Mouse (Mus musculus) neural tube, embryonic 14.5 days (tissue): ENCODE measurements around the gene Shld1. TPM values are rescaled to one million over a fixed set of nuclear protein-coding genes. Genes with fewer than 3 reads are reported as not detected.

Experiments used
- ATAC-seq: fragments of 200-750 bp; cut with Nextera tagmentation; 2 replicates; pipeline ENCODE4 v1.8.0; 2017; ENCODE audit warnings: low read depth, mild to moderate bottlenecking, moderate TSS enrichment, moderate library complexity
- H3K27ac ChIP-seq: fragments of 300-500 bp; sonication (generic); 2 replicates; pipeline ENCODE4 v1.5.1; 2014; ENCODE audit warnings: low read depth, mild to moderate bottlenecking, control low read depth, low read length, moderate library complexity, mixed read lengths
- H3K27me3 ChIP-seq: fragments of 300-500 bp; sonication (generic); 2 replicates; pipeline ENCODE4 v1.6.1; 2014; ENCODE audit warnings: low read length; ENCODE audit not compliant: control insufficient read depth, insufficient read depth
- H3K36me3 ChIP-seq: fragments of 300-500 bp; sonication (generic); 2 replicates; pipeline ENCODE4 v1.6.1; 2014; ENCODE audit warnings: low read length, mixed read lengths; ENCODE audit not compliant: control insufficient read depth, insufficient read depth
- H3K4me1 ChIP-seq: fragments of 300-500 bp; sonication (generic); 2 replicates; pipeline ENCODE4 v1.6.1; 2014; ENCODE audit warnings: low read length; ENCODE audit not compliant: control insufficient read depth, insufficient read depth
- H3K4me2 ChIP-seq: fragments of 300-500 bp; sonication (generic); 2 replicates; pipeline ENCODE4 v1.6.1; 2014; ENCODE audit warnings: mild to moderate bottlenecking, low read depth, low read length, control low read depth
- H3K4me3 ChIP-seq: fragments of 300-500 bp; sonication (generic); 2 replicates; pipeline ENCODE4 v1.5.1; 2014; ENCODE audit warnings: low read depth, low read length, control low read depth, mixed read lengths
- H3K9ac ChIP-seq: fragments of 300-500 bp; sonication (generic); replicated peaks from 2 replicates; pipeline ENCODE4 v1.6.1; 2014; ENCODE audit warnings: low read depth, mild to moderate bottlenecking, control low read depth, low read length, mixed read lengths
- H3K9me3 ChIP-seq: fragments of 300-500 bp; sonication (generic); 2 replicates; pipeline ENCODE4 v1.6.1; 2016; ENCODE audit warnings: low read length; ENCODE audit not compliant: control insufficient read depth
- WGBS: fragments of 180-500 bp; shearing (Covaris S2); extraction: QIAGEN DNeasy Blood & Tissue Kit; methylation state at CpG from one replicate; pipeline ENCODE4 v1.1.7; 2014; 5-methylcytosine and 5-hydroxymethylcytosine counted together
- polyA plus RNA-seq: library from polyadenylated mRNA; unstranded; fragments of >200 nt; fragmentation: Nextera tagmentation; extraction: Ambion mirVana; gene quantifications from 2 replicates; pipeline ENCODE4 v1.2.1, GENCODE M21; 2014

The Shld1 gene
- polyA plus RNA-seq, 1 experiment from 2014 or later, result 22.1 TPM

DNA sequence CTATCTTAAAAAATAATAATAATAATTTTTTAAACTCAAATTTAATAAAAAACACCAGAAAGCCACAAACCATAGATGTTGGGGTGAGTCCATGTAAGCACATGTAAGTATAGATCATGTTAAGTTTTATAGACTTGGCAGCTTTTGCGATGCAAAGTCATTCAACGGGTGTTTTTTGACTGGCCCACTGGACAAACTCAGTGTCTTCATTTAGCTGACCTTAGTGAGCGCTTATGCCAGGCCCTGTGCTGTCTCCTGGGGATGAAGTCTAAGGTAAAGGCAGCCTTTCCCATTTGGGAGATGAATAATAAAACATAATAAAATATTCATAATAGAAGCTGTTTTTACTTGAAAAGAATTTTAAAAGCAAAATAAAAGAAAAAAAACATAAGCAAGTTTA lies 28.2 kb downstream of the Shld1 start:
- no peak overlapping the region for H3K4me2 ChIP-seq
- no peak overlapping the region for H3K27ac ChIP-seq
- no peak overlapping the region for H3K4me3 ChIP-seq
- no peaks in the 10 kb centered on the region for H3K9me3 ChIP-seq
- no peaks in the 10 kb centered on the region for H3K36me3 ChIP-seq
- no peaks in the 10 kb centered on the region for H3K4me1 ChIP-seq
- 96% methylated on average over 3 of the region's 3 CpGs for WGBS
- no peak overlapping the region for H3K9ac ChIP-seq
- H3K27me3 ChIP-seq, result no peaks in the 10 kb centered on the region
- ATAC-seq, result no peak

- Histone ChIP-seq H3K9me3 (no peaks in the 10 kb centered on the region), H3K4me3 (no peak overlapping the region), H3K9ac (no peak overlapping the region), H3K27me3 (no peaks in the 10 kb centered on the region), H3K36me3 (no peaks in the 10 kb centered on the region), H3K4me1 (no peaks in the 10 kb centered on the region), H3K4me2 (no peak overlapping the region), H3K27ac (no peak overlapping the region)
- ATAC-seq, result peak; percentile 67; the same call in 1 of the 2 replicates
- 46% methylated on average over 12 of the region's 12 CpGs for WGBS
Observed at GRCm38 (mm10) chr2:132715421-132716070, 28.8 kb downstream of the Shld1 start.

DNA sequence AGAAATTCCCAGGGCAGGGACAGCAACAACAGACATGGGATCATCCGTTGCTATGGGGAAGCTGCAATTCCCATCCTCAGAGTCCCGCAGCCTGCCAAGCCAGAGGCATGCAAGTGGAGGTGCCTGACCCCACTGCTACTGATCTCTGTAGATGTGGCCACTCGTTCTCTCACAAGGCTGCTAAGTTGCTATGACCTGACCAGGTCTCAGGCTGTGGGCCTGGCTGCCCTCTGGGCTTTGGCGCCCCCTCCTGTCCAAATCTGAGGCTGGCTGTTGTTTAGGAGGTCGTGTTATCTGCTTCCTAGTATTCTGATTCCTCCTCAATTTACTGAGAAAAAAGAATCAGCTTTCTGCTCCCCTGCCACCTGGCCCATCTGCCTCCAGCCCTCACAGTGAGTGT lies 29.4 kb downstream of the Shld1 start:
- Histone ChIP-seq H3K4me3 (no peak overlapping the region), H3K36me3 (no peaks in the 10 kb centered on the region), H3K9me3 (no peaks in the 10 kb centered on the region), H3K27me3 (no peaks in the 10 kb centered on the region), H3K9ac (no peak overlapping the region), H3K27ac (no peak overlapping the region), H3K4me2 (no peak overlapping the region), H3K4me1 (peaks cover 3% of the 10 kb centered on the region; the same call in 1 of the 2 replicates)
- 30% methylated on average over 5 of the region's 5 CpGs for WGBS
- ATAC-seq, result peak; percentile 42; the same call in 1 of the 2 replicates

- Histone ChIP-seq H3K27ac (no peak overlapping the region), H3K4me1 (peaks cover 8% of the 10 kb centered on the region; the same call in 1 of the 2 replicates), H3K4me3 (no peak overlapping the region), H3K27me3 (no peaks in the 10 kb centered on the region), H3K9me3 (no peaks in the 10 kb centered on the region), H3K36me3 (no peaks in the 10 kb centered on the region), H3K9ac (no peak overlapping the region), H3K4me2 (no peak overlapping the region)
- ATAC-seq, result no peak
- WGBS, result 92% methylated on average over 9 of the region's 9 CpGs
Observed at GRCm38 (mm10) chr2:132716901-132717536, 30.3 kb downstream of the Shld1 start.

DNA sequence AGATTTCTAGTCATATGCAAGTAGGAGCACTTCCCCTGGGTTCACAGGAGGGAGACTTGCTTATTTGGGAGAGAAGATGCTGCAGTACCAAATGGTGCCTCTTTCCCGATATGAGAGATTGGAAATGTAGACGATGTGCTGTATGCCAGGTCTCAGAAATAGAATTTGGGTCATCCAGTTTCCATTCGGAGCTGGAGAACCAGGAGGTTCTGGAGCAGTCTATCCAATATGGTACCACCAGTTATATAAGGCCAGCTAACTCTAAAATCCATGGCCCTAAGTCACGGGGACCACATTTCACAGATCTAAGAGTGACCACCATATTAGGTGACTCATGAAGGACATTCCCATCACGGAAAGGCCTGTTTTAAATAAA lies 30.8 kb downstream of the Shld1 start:
- Histone ChIP-seq H3K9ac (no peak overlapping the region), H3K4me3 (no peak overlapping the region), H3K27me3 (no peaks in the 10 kb centered on the region), H3K36me3 (no peaks in the 10 kb centered on the region), H3K4me2 (no peak overlapping the region), H3K9me3 (no peaks in the 10 kb centered on the region), H3K4me1 (peaks cover 8% of the 10 kb centered on the region; the same call in 1 of the 2 replicates), H3K27ac (no peak overlapping the region)
- WGBS, result 97% methylated on average over 5 of the region's 5 CpGs
- ATAC-seq, result no peak

GRCm38 (mm10) chr2:132720921-132721566 lies 34.3 kb downstream of the Shld1 start:
- Histone ChIP-seq H3K9me3 (no peaks in the 10 kb centered on the region), H3K4me1 (peaks cover 15% of the 10 kb centered on the region), H3K9ac (no peak overlapping the region), H3K36me3 (no peaks in the 10 kb centered on the region), H3K4me2 (no peak overlapping the region), H3K4me3 (no peak overlapping the region), H3K27me3 (no peaks in the 10 kb centered on the region), H3K27ac (peak overlapping the region; percentile 41; the same call in 1 of the 2 replicates)
- peak; percentile 24 for ATAC-seq
- 39% methylated on average over 9 of the region's 9 CpGs for WGBS

- H3K36me3 ChIP-seq, result no peaks in the 10 kb centered on the region
- 95% methylated on average over 2 of the region's 2 CpGs for WGBS
- H3K4me3 ChIP-seq, result no peak overlapping the region
- H3K4me2 ChIP-seq, result no peak overlapping the region
- H3K27ac ChIP-seq, result no peak overlapping the region
- H3K9ac ChIP-seq, result no peak overlapping the region
- no peaks in the 10 kb centered on the region for H3K9me3 ChIP-seq
- no peaks in the 10 kb centered on the region for H3K27me3 ChIP-seq
- no peak for ATAC-seq
- peaks cover 15% of the 10 kb centered on the region for H3K4me1 ChIP-seq
Observed at GRCm38 (mm10) chr2:132721844-132722243, 35.1 kb downstream of the Shld1 start.

GRCm38 (mm10) chr2:132723958-132724431 lies 37.3 kb downstream of the Shld1 start:
- WGBS, result 22% methylated on average over 5 of the region's 5 CpGs
- Histone ChIP-seq H3K9me3 (no peaks in the 10 kb centered on the region), H3K9ac (no peak overlapping the region), H3K4me1 (peaks cover 15% of the 10 kb centered on the region), H3K4me3 (no peak overlapping the region), H3K27ac (peak overlapping the region; percentile 66), H3K36me3 (no peaks in the 10 kb centered on the region), H3K27me3 (no peaks in the 10 kb centered on the region), H3K4me2 (no peak overlapping the region)
- peak; percentile 58 for ATAC-seq

GRCm38 (mm10) chr2:132724561-132724960 lies 37.8 kb downstream of the Shld1 start:
- ATAC-seq, result peak; percentile 42; the same call in 1 of the 2 replicates
- WGBS, result 84% methylated on average over 7 of the region's 7 CpGs

More at GRCm38 (mm10) chr2:132724561-132724960, 37.8 kb downstream of the Shld1 start:
- Histone ChIP-seq H3K4me3 (no peak overlapping the region), H3K27ac (peak overlapping the region; percentile 66), H3K4me2 (no peak overlapping the region), H3K36me3 (no peaks in the 10 kb centered on the region), H3K9me3 (no peaks in the 10 kb centered on the region), H3K9ac (no peak overlapping the region), H3K4me1 (peaks cover 15% of the 10 kb centered on the region), H3K27me3 (no peaks in the 10 kb centered on the region)
